Mouse (Mus musculus): Measurements from ENCODE around the gene Fli1. TPM values are rescaled to one million over a fixed set of nuclear protein-coding genes. Genes with fewer than 3 reads are reported as not detected.

Fli1 gene
- total RNA-seq, 2 experiments from 2014 or later = 26.4 to 28.2 TPM

- intact Hi-C loops (cut with DNase I) = no loop called here
- no peak for DNase-seq (ENCODE audit: low spot score)
Observed at GRCm38 (mm10) chr9:32506866-32507861, 35.5 kb downstream of the Fli1 start.

- peak; percentile 62 for DNase-seq (ENCODE audit: low spot score)
- intact Hi-C loops (cut with DNase I) = no loop called here
Observed at GRCm38 (mm10) chr9:32506161-32506560, 36.5 kb downstream of the Fli1 start.

GRCm38 (mm10) chr9:32505460-32506075, 37.1 kb downstream of the Fli1 start:
- no peak for DNase-seq (ENCODE audit: low spot score)
- intact Hi-C loops (cut with DNase I) = loop anchor here (2.0 kb wide), 1 partner anchor 13 kb away; no protein-coding TSS in a partner anchor

GRCm38 (mm10) chr9:32503995-32504451, 38.6 kb downstream of the Fli1 start:
- intact Hi-C loops (cut with DNase I) = loop anchor here (1.0 to 5.0 kb wide), 3 partner anchors 15 to 37 kb away; no protein-coding TSS in a partner anchor
- no peak for DNase-seq (ENCODE audit: low spot score)

- no peak for DNase-seq (ENCODE audit: low spot score)
- intact Hi-C loops (cut with DNase I) = loop anchor here (5.0 kb wide), 1 partner anchor 36 kb away; no protein-coding TSS in a partner anchor
Observed at GRCm38 (mm10) chr9:32503423-32503822, 39.2 kb downstream of the Fli1 start.

GRCm38 (mm10) chr9:32502256-32503010, 40.2 kb downstream of the Fli1 start:
- DNase-seq (ENCODE audit: low spot score) = no peak
- intact Hi-C loops (cut with DNase I) = loop anchor here (5.0 kb wide), 1 partner anchor 35 kb away; no protein-coding TSS in a partner anchor

GRCm38 (mm10) chr9:32500886-32501285, 41.8 kb downstream of the Fli1 start:
- intact Hi-C loops (cut with DNase I) = loop anchor here (5.0 kb wide), 1 partner anchor 34 kb away; no protein-coding TSS in a partner anchor
- DNase-seq (ENCODE audit: low spot score) = no peak

- DNase-seq (ENCODE audit: low spot score) = no peak
- intact Hi-C loops (cut with DNase I) = loop anchor here (5.0 kb wide), 1 partner anchor 33 kb away; no protein-coding TSS in a partner anchor
Observed at GRCm38 (mm10) chr9:32500063-32500462, 42.6 kb downstream of the Fli1 start.

GRCm38 (mm10) chr9:32499469-32499868, 43.2 kb downstream of the Fli1 start:
- intact Hi-C loops (cut with DNase I) = no loop called here
- no peak for DNase-seq (ENCODE audit: low spot score)

GRCm38 (mm10) chr9:32495643-32495997, 47.0 kb downstream of the Fli1 start:
- intact Hi-C loops (cut with DNase I) = no loop called here
- no peak for DNase-seq (ENCODE audit: low spot score)

- no peak for DNase-seq (ENCODE audit: low spot score)
- intact Hi-C loops (cut with DNase I) = loop anchor here (5.0 kb wide), 1 partner anchor 38 kb away; no protein-coding TSS in a partner anchor
Observed at GRCm38 (mm10) chr9:32494891-32495642, 47.6 kb downstream of the Fli1 start.

- no peak for DNase-seq (ENCODE audit: low spot score)
- intact Hi-C loops (cut with DNase I) = loop anchor here (5.0 kb wide), 1 partner anchor 37 kb away; no protein-coding TSS in a partner anchor
Observed at GRCm38 (mm10) chr9:32493588-32494423, 48.9 kb downstream of the Fli1 start.

GRCm38 (mm10) chr9:32492753-32493152, 49.9 kb downstream of the Fli1 start:
- DNase-seq (ENCODE audit: low spot score) = no peak
- intact Hi-C loops (cut with DNase I) = loop anchor here (5.0 kb wide), 1 partner anchor 35 kb away; no protein-coding TSS in a partner anchor

GRCm38 (mm10) chr9:32491484-32491883, 51.2 kb downstream of the Fli1 start:
- DNase-seq (ENCODE audit: low spot score) = no peak
- intact Hi-C loops (cut with DNase I) = loop anchor here (5.0 kb wide), 1 partner anchor 34 kb away; no protein-coding TSS in a partner anchor

GRCm38 (mm10) chr9:32489794-32490358, 52.8 kb downstream of the Fli1 start:
- intact Hi-C loops (cut with DNase I) = loop anchor here (5.0 kb wide), 1 partner anchor 33 kb away; no protein-coding TSS in a partner anchor
- DNase-seq (ENCODE audit: low spot score) = no peak

GRCm38 (mm10) chr9:32489315-32489714, 53.3 kb downstream of the Fli1 start:
- intact Hi-C loops (cut with DNase I) = no loop called here
- DNase-seq (ENCODE audit: low spot score) = no peak

- DNase-seq (ENCODE audit: low spot score) = no peak
- intact Hi-C loops (cut with DNase I) = no loop called here
Observed at GRCm38 (mm10) chr9:32488627-32489026, 54.0 kb downstream of the Fli1 start.

- intact Hi-C loops (cut with DNase I) = no loop called here
- DNase-seq (ENCODE audit: low spot score) = no peak
Observed at GRCm38 (mm10) chr9:32487823-32488222, 54.8 kb downstream of the Fli1 start.

All from heart, postnatal 25 days (tissue).